Mouse (Mus musculus): Measurements from ENCODE around the gene Rabac1. TPM values are rescaled to one million over a fixed set of nuclear protein-coding genes. Genes with fewer than 3 reads are reported as not detected.

Gene Rabac1
- 100 to 1,000 TPM; 292 to 300 TPM for total RNA-seq (2021)

DNA sequence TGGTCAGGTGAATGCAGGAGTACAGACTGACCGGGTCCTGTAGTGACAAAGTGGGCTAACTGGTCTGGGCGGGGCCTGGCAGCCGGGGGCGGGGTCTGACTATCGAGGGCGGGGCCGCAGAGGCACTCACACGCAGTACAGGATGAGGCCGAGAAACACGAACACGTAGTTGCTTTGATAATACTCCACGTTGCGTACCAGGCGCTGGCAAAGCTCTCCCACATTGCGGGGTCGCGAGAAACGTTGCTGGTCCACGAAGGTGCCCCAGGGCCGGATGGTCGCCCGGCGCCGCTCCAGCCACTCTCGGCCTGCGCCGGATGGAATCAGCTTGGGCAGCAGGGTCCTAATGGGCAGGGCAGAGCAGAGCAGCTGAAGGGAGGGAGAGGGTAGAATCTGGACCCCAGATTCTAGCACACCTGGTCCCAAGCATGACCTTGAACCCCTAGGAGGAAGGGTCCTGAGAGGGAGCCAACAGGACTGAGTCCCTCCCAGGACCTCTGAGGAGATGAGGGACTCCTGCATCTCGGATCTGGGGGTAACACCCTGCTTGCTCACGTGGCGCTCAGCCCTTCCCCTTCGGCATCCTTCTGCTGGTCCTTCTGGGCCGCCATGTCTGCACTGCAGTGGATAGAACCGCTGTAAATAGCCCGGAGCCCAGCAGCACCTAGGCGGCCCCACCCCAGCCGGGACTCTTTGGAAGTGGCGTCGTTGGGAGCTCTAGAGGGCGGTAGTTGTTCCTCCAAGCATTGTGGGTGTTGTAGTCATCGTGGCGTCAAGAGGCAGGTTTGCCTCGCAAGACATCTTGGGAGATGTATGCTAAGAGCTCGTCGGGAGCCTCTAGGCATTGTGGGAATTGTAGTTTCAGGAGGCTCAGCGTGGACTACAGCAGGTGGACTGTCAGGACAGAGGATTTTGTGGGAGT, at the start of gene Rabac1:
Gene Rabac1, minus strand, starts transcription at position 783 of the 922 bp plus-strand sequence.
- intact Hi-C loops (cut with DNase I) = loop anchor here (5.0 kb wide), 1 partner anchor 70 kb away; the partner anchor contains the start of gene Arhgef1
- peak; percentile 93 to 95 for DNase-seq

DNA sequence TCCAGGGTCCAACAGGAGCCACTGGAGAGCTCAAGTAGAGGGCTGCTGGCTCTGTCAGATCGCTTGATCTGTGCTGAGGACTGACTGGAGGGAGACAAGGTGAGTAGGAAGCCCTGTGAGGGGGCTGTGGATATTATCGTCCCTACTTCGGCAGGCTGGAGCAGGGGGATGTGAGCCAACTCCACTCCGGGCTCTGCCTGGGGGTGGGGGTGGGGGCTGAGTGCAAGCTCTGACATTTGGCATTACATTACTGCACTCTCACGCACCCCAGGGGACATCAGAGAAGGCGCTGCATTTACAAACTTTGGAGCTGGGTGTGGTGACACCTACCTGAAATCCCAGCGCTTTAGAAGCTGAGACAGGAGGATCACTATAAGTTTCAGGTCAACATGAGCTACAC, 39.0 kb upstream of the Rabac1 start:
- no peak for DNase-seq

DNA sequence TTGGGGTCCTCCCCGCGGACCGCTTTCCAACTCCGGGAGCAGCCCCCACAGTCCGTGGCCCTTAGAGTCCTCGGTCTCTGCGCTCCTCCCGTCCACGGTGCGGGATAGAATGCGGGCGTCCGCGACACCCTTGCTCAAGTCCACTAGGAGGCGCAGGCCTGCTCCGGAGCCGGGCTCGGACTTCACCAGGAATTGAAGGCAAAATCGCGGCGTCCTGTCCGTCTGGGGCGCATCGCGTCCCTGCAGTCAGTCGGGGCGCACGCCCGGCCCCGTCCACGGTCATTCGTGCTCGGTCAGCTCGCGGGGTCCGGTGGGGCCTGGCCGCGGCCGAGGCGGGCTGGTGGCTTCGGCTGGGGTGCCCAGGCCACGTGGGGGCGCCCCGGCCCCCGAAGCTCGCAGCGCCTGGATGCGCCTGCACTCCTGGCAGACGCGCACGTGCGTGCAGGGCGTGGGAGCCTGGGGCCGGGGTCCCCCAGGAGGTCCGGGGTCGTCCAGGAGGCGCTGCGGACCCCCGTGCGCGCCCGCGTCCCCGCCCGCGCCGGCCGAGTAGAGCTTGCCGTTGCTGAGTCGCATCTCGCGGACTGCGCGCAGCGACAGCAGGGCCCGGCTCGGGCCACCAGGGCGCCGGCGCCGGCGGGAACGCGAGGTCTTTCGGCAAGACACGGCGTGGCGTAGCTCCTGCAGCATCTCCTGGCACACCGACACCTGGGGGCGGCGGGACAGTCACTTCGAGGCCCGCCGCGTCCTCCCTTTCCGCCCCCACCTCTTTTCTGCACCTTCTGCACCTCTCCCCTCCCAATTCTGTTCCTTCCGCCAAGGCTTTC, 37.7 kb upstream of the Rabac1 start:
- peak; percentile 42 to 54 for DNase-seq
- intact Hi-C loops (cut with DNase I) = no loop called here

More for the DNA sequence above, 39.0 kb upstream of the Rabac1 start:
- intact Hi-C loops (cut with DNase I) = no loop called here

DNA sequence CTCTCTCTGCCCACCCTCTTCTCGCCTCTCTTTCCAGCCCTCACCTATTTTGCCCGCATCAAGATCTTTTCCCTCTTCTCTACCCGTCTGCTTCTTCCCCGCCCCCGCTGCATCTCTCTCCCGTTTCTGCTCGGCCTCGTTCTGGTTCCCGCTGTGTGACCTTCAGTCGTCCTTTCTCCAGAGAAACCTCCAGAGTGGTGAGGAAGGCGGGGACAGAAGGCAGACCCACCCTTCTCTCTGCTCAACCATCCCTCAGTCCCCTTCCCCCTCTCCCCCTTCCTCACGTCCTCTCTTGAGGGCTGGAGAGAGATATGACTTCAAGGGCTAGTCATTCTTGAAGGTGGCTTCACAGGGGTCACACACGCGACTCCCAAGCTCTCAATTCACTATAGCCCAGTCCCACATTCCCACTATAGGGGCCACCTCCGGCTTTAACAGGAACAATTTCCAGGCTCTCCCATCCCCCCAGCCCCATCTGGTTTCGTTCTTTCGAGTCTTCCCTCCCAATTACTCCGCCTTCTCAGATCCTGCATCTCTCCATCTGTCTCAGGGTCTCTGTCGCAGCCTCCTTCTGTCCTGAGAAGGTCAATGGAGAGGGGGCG, 36.6 kb upstream of the Rabac1 start:
- DNase-seq = no peak
- intact Hi-C loops (cut with DNase I) = no loop called here

DNA sequence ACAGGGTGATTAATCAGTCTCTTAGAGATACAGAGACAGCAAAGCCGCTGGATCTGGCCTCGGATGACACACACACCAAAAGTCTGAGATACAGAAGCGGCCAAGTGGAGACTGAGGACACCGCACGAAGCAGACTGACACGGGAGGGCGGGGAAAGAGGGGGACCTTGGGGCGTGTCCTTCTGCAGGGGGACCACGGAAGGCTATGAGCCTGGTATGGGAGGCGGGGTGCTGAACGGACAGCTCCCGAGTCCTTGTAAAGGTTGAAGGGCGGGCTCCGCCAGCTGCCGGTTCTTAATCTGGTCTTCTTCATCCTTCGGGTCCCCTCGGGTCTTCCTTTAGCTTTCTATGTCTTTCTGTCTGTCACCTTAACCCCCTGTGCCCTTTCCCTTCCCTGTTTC, 36.1 kb upstream of the Rabac1 start:
- peak; percentile 68 to 81 for DNase-seq
- intact Hi-C loops (cut with DNase I) = no loop called here

DNA sequence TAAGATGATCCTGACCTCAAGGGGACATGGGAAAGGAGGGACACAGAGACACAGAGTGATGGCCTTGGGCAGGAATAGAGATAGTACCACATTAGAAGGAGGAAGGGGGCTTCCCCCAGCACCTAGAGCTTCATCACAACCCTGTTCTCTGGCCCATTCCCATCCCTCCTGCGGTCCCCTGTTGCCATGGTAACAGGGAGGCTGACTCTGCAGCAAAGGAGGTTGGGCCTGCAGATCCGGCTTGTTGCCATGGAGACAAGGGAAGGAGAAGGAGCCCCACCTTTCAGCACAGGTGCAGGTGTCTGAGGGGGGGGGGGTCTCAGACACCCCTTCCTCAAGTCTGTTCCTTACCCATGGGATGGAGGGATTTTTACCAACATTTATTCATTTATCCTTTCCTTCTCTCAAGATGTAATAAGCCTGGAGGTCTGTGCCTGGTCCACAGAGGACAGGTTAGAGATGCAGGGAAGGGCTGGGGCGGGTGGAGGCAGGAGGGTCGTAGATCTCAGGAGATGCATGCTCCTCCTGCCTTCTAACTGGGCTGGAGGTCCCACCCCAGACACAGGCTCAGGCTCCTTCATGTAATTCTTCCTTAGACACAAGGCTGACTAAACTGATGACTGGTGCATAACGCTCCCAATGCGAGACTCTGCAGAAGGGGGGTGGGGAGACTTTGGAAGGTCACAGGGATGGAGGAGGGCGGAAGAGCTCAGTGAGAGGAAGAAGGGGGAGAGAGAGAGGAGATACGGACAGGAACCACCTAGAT, 35.2 kb upstream of the Rabac1 start:
- intact Hi-C loops (cut with DNase I) = no loop called here

DNA sequence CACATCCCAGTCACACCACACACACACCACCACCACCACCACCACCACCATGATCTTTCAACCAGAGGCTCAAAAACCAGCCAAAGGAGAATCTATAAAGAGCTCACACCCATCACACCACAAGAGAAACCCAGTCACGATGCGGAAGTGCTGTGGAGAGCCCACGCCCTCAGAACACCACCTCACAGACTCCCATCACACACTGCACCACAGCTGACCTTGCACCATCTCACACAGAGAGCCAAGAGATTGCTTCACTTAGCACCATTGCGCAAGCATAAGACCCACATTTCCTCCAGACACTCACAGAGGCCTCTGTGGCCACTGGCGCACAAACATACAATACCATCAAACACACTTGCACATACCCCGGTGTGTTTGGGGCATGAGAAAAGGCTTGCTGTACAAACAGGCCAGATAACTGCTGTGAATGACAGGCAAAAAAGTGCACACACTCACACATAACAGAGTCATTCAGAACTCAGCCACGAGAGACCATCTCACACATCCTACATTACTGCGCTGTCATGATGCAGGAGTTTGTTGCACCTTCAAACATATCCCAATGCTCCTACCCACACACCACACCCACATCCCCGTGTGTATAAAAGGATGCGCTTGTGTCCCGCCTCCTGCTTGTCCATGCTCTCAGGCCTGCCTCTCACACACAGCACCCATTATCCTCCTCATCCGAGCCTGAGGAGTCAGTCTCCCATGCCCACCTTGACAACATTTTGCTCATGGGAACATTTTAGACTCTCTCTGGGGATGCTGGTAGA, 34.2 kb upstream of the Rabac1 start:
- intact Hi-C loops (cut with DNase I) = no loop called here

More for the DNA sequence above, 35.2 kb upstream of the Rabac1 start:
- no peak for DNase-seq

DNA sequence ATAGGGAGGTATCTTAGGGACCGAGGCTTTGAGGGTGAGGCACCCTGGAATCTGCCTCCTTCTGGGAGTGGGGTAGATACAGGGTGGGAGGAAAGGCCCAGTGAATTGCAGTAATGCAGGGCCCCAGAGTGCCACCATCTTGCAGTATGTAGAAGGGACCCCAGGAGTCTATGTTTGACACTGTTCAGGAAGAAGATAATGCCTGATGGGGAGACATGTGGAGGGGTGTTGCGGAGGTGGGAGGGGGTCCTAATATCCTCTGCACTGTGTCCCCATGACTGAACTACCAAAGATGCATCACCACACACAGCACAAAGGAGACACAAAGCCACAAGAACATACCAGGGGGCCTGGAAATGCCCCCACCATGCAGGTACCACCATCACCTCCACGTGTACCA, 33.6 kb upstream of the Rabac1 start:
- intact Hi-C loops (cut with DNase I) = no loop called here
- no peak for DNase-seq

More for the DNA sequence above, 34.2 kb upstream of the Rabac1 start:
- no peak for DNase-seq

DNA sequence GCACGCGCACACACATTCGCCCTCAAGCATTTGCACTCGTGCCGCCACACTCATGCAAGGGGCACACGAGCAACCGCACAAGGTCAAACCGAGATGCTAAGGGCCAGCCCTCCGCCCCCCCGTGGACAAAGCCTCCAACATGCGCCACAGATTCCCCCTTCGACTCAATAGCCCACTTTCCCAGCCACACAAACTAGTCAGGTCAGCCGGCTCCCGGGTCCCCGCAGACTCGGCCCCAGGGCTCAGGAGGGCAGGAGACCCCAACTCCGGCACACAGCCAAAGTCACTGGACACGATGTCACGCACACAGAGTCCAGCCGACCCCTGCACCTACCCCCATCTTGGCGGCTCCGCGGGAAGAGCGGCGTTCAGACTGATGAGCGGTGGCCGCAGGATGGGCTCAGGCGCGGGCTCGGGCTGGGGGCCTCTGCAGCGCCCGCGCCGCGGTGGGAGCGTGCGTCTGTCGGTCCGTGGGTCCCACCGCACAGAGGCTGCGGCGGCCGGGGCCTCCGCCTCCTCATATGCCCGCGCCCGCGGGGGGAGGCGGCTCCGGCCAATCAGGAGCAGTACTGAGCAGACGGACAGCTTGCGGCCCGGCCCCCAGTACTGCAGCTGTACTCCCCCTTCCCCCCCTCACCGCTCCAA, 33.0 kb upstream of the Rabac1 start, which contains the start of gene Atp1a3:
Gene Atp1a3, minus strand, starts transcription at position 538 of the 645 bp plus-strand sequence.
- intact Hi-C loops (cut with DNase I) = no loop called here
- peak in 1 of 2 experiments; percentile 15 for DNase-seq

DNA sequence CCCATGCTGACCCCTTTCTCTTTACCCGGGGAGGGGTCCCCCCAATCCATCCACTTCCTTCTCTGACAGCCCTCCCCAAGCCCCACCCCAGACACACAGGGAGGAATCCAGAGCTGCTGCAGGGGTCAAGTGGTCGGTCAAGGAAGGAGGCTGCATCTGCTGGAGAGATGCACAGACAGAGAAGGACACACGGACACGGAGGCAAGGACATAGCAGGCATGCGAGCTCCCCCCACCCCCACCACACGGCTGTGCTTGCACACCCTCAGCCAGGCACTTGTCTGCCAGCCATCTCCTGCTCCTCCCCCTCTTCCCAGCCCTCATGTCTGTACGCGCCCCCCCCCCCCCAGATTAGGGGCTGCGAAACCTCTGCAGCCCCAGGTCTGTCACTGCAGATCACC, 32.3 kb upstream of the Rabac1 start:
- intact Hi-C loops (cut with DNase I) = no loop called here
- no peak for DNase-seq

DNA sequence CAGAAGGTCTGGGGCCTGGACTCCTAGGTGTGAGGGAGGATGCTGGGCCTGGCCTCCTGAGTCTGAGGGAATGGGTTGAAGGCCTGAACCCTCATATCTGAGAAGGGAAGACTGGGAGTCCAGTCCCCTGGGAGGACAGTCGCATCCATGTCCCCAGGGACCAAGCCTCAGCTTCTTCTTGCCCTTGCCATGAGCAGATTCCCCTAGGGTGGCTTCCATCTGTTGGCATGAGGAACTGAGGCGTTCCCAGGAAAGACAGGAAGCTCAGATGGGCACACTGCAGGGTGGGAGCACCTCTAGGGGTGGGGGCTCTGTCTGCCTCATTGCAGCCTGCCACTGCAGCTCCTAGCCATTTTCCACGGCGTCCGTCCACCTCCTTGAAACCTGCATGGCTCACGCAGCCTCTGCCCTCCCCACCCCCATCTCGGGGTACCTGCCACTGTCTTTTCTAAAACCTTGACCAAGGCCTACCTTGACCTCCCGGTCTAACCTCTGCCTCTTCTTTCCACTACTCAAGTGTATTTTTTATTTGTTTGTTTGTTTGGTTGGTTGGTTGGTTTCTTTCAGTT, 31.4 kb upstream of the Rabac1 start:
- intact Hi-C loops (cut with DNase I) = no loop called here
- DNase-seq = no peak

DNA sequence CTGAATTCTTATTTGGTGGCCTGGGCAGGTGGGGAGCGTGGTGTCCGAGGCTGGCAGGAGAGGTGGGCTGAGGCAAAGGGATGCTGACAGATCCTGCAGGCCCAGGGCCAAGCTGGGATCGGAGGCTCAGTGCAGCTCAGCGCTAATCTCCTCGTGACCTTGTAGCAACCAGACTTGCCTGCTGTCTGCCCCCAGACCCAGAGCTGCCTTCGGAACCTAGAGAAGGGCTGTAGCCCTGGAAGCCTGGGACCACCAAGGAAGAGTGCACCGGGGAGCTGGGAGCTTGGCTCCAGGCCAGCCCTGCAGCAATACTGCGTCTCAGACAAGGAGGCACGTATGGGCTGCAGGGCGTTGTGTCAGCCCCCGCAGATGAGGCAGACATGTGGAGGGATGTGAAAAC, 30.7 kb upstream of the Rabac1 start:
- intact Hi-C loops (cut with DNase I) = no loop called here

DNA sequence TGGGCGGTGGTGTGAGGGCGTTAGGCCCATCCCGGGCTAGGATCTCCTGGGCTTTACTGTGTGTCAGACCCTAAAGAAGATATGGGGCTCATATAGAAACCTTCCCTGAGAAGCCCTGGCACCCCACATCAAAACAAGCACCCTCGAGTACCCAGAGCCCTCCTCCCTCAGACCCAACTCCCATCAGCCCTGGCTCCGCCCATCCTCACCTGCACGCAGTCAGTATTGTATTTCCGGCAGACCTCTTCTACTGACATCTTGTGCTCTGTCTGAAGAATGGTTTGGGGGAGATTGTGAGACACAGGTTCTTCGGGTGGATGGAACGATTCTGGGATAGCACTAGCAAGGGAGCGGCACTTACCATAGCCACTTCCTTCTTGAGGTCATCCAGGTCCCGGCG, 28.2 kb upstream of the Rabac1 start:
- no peak for DNase-seq
- intact Hi-C loops (cut with DNase I) = no loop called here

More for the DNA sequence above, 30.7 kb upstream of the Rabac1 start:
- DNase-seq = no peak

DNA sequence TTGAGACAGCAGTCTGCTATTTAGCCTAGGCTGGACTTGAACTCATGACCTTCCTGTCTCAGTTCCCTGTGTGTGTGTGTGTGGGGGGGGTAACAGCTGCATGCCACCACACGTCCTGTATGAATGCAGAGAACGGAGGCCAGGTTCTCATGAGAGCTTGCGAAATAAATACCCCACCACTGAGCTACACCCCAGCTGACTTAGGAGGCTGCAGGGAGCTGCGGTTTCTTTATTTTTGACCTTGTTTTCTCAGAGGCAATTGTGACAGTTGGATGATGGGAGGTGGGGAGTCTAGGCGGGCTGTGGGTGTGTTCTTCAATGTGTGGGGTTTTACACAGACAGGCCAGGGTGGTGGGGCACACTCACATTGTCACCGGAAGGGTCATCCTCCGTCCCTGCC, 27.7 kb upstream of the Rabac1 start:
- no peak for DNase-seq
- intact Hi-C loops (cut with DNase I) = no loop called here

DNA sequence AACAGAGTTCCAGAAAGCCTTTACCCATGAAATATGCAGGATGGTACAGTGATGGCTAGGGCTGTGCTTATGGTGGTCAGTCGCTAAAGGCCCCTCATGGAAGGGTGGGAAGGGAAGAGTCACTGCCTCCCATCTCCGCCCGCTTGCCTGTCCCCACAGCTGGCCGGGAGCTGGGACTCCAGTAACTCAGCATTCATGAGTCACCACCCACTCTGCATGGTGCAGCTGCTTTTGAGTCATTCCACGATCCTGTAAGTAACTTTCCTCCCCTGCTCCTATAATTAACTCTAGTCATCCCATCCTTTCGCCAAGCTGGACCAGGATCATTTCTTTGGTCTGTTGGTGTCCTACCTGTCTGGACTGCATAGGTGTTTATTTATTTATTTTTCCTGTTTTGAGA, 20.5 kb upstream of the Rabac1 start:
- intact Hi-C loops (cut with DNase I) = no loop called here
- no peak for DNase-seq

DNA sequence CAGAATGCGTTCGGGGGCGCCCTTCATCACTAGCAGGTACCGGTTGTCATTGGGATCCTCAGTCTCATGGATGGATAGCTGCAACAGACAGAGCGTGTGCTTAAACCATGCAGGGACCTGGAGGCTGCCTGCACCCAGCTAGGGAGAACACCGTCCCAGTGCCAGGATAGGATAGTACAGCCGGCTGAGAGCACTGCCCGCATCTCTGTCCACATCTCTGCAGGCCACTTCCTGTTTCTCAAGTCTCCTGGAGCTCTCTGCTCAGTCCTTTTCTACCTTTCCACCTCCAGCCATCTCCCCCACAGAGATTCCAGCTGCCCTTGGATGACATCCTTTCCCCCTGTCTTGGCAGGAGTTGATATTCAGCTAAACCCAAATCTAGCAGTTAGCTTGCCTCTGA, 17.9 kb upstream of the Rabac1 start:
- intact Hi-C loops (cut with DNase I) = no loop called here

DNA sequence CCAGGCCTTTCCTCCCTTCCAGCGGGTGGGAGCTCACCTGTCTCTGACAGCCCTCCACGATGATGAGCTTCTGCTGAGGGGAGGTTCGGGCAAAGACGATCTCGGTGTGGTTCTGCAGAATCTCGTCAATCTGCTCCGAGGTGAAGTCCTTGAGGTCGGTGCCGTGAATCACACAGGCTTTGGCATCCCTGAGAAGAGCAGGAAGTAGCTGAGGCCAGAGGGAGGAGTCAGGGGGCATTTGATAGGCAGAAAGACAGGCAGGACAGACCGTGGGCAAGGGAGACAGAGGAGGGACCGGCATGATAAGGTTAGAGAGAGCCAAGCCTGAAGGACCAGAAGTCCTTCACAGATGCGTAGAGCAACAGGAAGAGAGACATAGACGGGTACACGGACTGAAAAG, 15.4 kb upstream of the Rabac1 start:
- intact Hi-C loops (cut with DNase I) = no loop called here
- no peak for DNase-seq

More for the DNA sequence above, 17.9 kb upstream of the Rabac1 start:
- no peak for DNase-seq

DNA sequence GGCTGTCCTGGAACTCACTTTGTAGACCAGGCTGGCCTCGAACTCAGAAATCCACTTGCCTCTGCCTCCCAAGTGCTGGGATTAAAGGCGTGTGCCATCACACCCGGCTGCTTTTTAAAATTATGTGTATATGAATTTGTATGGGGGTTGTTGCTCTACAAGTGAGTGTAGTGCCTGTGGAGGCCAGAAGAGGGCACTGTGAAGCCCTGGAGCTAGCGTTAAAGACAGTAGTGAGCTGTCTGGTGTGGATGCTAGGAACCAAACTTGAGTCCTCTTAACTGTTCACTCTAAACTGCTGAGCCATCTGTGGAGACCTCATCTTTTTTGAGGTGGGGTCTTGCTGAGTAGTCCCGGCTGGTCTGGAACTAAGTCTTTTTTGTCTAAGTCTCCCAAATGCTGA, 13.2 kb upstream of the Rabac1 start:
- no peak for DNase-seq
- intact Hi-C loops (cut with DNase I) = no loop called here

DNA sequence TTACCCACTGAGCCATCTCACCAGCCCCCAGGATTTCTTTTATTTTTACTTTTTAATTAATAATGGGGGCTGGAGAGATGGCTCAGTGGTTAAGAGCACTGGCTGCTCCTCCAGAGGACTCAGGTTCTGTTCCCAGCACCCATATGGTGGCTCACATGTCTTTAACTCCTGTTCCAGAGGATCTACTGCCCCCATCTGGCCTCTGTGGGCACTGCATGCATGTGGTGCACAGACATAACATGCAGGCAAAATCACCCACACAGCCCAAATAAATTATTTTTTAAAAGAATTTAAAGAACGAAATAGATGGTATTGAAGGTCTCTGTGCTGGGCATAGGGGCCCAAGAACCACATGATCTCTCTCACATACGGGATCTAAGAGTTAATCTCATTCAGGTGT, 11.8 kb upstream of the Rabac1 start:
- no peak for DNase-seq
- intact Hi-C loops (cut with DNase I) = no loop called here
